Mouse (Mus musculus): Measurements from ENCODE around the gene Cops8.

The Cops8 gene

GRCm38 (mm10) chr1:90650781-90651437 is 48.1 kb downstream of the Cops8 start:
- in situ Hi-C loops (cut with MboI, MseI), result no loop called here

- in situ Hi-C loops (cut with MboI, MseI), result no loop called here
These were observed 49.0 kb downstream of the Cops8 start for GRCm38 (mm10) chr1:90651781-90652180.

- in situ Hi-C loops (cut with MboI, MseI), result no loop called here
These were observed 49.8 kb downstream of the Cops8 start for GRCm38 (mm10) chr1:90652553-90652952.

GRCm38 (mm10) chr1:90656492-90657245 is 53.9 kb downstream of the Cops8 start:
- in situ Hi-C loops (cut with MboI, MseI), result no loop called here

- in situ Hi-C loops (cut with MboI, MseI), result no loop called here
These were observed 54.7 kb downstream of the Cops8 start for GRCm38 (mm10) chr1:90657292-90658050.

- in situ Hi-C loops (cut with MboI, MseI), result no loop called here
These were observed 55.8 kb downstream of the Cops8 start for GRCm38 (mm10) chr1:90658581-90658980.

- in situ Hi-C loops (cut with MboI, MseI), result no loop called here
These were observed 57.4 kb downstream of the Cops8 start for GRCm38 (mm10) chr1:90660150-90660549.

GRCm38 (mm10) chr1:90662491-90662890 is 59.7 kb downstream of the Cops8 start:
- in situ Hi-C loops (cut with MboI, MseI), result no loop called here

Data from T-helper 2 cell (primary cell).